Mouse (Mus musculus): Measurements from ENCODE around the gene Lcmt1. TPM values are rescaled to one million over a fixed set of nuclear protein-coding genes. Genes with fewer than 3 reads are reported as not detected.

The Lcmt1 gene
- polyA plus RNA-seq, 1 experiment, result 23.0 TPM

DNA sequence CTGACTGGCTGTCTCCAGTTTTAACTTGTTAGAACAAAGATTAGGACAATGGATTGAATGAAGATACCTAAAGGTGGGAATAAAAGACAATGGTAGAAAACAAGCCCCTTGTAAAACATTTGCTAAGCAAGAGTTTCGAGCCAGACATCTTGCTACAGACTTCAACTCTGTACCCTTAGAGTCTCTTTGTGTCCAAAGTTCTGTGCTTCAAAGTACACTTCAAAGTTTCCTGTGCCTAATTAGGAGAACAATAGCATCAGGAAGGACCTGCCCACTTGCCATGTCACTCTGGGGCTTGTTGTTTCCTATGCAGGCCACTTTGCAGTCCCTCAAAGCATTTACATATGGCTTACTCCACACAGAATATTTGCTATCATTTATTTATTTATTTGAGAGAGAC is 33.3 kb upstream of the Lcmt1 start:
- WGBS, result 59% methylated on average over 1 of the region's 1 CpGs
- TF ChIP-seq CTCF (IDR thresholded peaks at IDR 0.05; ENCODE audit: control insufficient read depth, insufficient read depth, low read length) (no peak), POLR2A (IDR thresholded peaks at IDR 0.05; ENCODE audit: borderline replicate concordance, control insufficient read depth, low read depth, low read length) (no peak)
- H3K27ac ChIP-seq (ENCODE audit: control insufficient read depth, insufficient read depth, low read depth, low read length, poor library complexity), result no peak overlapping the region
- H3K4me3 ChIP-seq (replicated peaks; ENCODE audit: control insufficient read depth, low read depth, low read length), result no peak overlapping the region
- H3K4me1 ChIP-seq (ENCODE audit: control insufficient read depth, insufficient read depth, low read length), result peaks cover under 1% of the 10 kb centered on the region; the same call in 1 of the 2 replicates

GRCm38 (mm10) chr7:123338351-123338750 is 31.2 kb upstream of the Lcmt1 start:
- no peak for TF ChIP-seq CTCF (IDR thresholded peaks at IDR 0.05; ENCODE audit: control insufficient read depth, insufficient read depth, low read length)
- no peak for TF ChIP-seq POLR2A (IDR thresholded peaks at IDR 0.05; ENCODE audit: borderline replicate concordance, control insufficient read depth, low read depth, low read length)
- Histone ChIP-seq H3K4me3 (replicated peaks; ENCODE audit: control insufficient read depth, low read depth, low read length) (no peak overlapping the region), H3K4me1 (ENCODE audit: control insufficient read depth, insufficient read depth, low read length) (no peaks in the 10 kb centered on the region; the same call in 1 of the 2 replicates), H3K27ac (ENCODE audit: control insufficient read depth, insufficient read depth, low read depth, low read length, poor library complexity) (no peak overlapping the region)
- WGBS, result 80% methylated on average over 8 of the region's 8 CpGs

DNA sequence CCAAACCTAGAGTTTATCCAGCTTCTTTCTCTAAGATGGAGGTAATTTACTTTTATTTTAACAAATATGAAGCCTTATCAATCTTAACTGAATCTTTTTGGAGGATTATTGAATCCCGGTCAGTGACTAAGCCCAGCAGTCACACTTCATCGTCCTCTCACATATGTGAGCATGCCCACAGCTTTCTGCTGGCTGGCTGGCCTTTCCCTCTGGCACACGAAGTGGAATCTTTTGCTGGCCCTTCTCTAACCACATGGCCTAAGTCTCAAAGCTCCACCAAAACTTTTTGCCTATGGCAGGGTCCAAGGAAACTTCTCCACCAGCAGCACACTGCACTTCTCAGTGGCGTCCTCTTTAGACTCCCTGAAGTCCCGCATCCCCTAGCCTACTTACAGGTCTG is 27.7 kb upstream of the Lcmt1 start:
- TF ChIP-seq CTCF (IDR thresholded peaks at IDR 0.05; ENCODE audit: control insufficient read depth, insufficient read depth, low read length), result no peak
- no peak for TF ChIP-seq POLR2A (IDR thresholded peaks at IDR 0.05; ENCODE audit: borderline replicate concordance, control insufficient read depth, low read depth, low read length)
- Histone ChIP-seq H3K4me3 (replicated peaks; ENCODE audit: control insufficient read depth, low read depth, low read length) (no peak overlapping the region), H3K4me1 (ENCODE audit: control insufficient read depth, insufficient read depth, low read length) (no peaks in the 10 kb centered on the region; the same call in 1 of the 2 replicates), H3K27ac (ENCODE audit: control insufficient read depth, insufficient read depth, low read depth, low read length, poor library complexity) (no peak overlapping the region)
- 80% methylated on average over 5 of the region's 5 CpGs for WGBS

GRCm38 (mm10) chr7:123344079-123344780 is 25.4 kb upstream of the Lcmt1 start:
- Histone ChIP-seq H3K4me3 (replicated peaks; ENCODE audit: control insufficient read depth, low read depth, low read length) (no peak overlapping the region), H3K27ac (ENCODE audit: control insufficient read depth, insufficient read depth, low read depth, low read length, poor library complexity) (no peak overlapping the region), H3K4me1 (ENCODE audit: control insufficient read depth, insufficient read depth, low read length) (no peaks in the 10 kb centered on the region; the same call in none of the 2 replicates)
- TF ChIP-seq POLR2A (IDR thresholded peaks at IDR 0.05; ENCODE audit: borderline replicate concordance, control insufficient read depth, low read depth, low read length), result no peak
- TF ChIP-seq CTCF (IDR thresholded peaks at IDR 0.05; ENCODE audit: control insufficient read depth, insufficient read depth, low read length), result no peak
- WGBS, result 84% methylated on average over 5 of the region's 5 CpGs

- TF ChIP-seq CTCF (IDR thresholded peaks at IDR 0.05; ENCODE audit: control insufficient read depth, insufficient read depth, low read length), result no peak
- no peak for TF ChIP-seq POLR2A (IDR thresholded peaks at IDR 0.05; ENCODE audit: borderline replicate concordance, control insufficient read depth, low read depth, low read length)
- H3K4me1 ChIP-seq (ENCODE audit: control insufficient read depth, insufficient read depth, low read length), result no peaks in the 10 kb centered on the region; the same call in none of the 2 replicates
- WGBS, result 83% methylated on average over 3 of the region's 3 CpGs
- no peak overlapping the region for H3K27ac ChIP-seq (ENCODE audit: control insufficient read depth, insufficient read depth, low read depth, low read length, poor library complexity)
- no peak overlapping the region for H3K4me3 ChIP-seq (replicated peaks; ENCODE audit: control insufficient read depth, low read depth, low read length)
Observed at GRCm38 (mm10) chr7:123345041-123345544, 24.5 kb upstream of the Lcmt1 start.

GRCm38 (mm10) chr7:123346631-123347290 is 22.8 kb upstream of the Lcmt1 start:
- H3K4me3 ChIP-seq (replicated peaks; ENCODE audit: control insufficient read depth, low read depth, low read length), result no peak overlapping the region
- peaks cover 2% of the 10 kb centered on the region for H3K4me1 ChIP-seq (ENCODE audit: control insufficient read depth, insufficient read depth, low read length)
- no peak overlapping the region for H3K27ac ChIP-seq (ENCODE audit: control insufficient read depth, insufficient read depth, low read depth, low read length, poor library complexity)
- WGBS, result 79% methylated on average over 7 of the region's 7 CpGs
- TF ChIP-seq POLR2A (IDR thresholded peaks at IDR 0.05; ENCODE audit: borderline replicate concordance, control insufficient read depth, low read depth, low read length) (no peak), CTCF (IDR thresholded peaks at IDR 0.05; ENCODE audit: control insufficient read depth, insufficient read depth, low read length) (no peak)

DNA sequence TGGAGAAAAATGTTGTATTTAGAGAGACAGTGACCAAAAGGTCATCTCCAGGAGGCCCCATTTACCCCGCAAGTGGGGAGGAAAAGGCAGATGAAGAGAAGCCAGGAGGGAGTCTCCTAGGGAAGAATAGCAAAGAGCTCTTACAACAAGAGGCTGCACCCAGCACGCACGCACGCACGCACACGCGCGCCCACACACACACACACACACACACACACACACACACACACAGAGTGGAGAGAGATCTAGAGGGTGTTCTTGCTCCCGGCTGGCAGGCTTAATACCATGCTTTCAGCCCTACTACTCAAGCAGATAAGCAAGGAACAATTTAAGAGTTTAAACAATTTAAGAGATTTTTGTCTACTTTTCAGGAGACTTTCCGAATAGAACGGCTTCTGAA is 19.8 kb upstream of the Lcmt1 start:
- no peak for TF ChIP-seq CTCF (IDR thresholded peaks at IDR 0.05; ENCODE audit: control insufficient read depth, insufficient read depth, low read length)
- TF ChIP-seq POLR2A (IDR thresholded peaks at IDR 0.05; ENCODE audit: borderline replicate concordance, control insufficient read depth, low read depth, low read length), result no peak
- H3K4me1 ChIP-seq (ENCODE audit: control insufficient read depth, insufficient read depth, low read length), result peaks cover 8% of the 10 kb centered on the region
- no peak overlapping the region for H3K4me3 ChIP-seq (replicated peaks; ENCODE audit: control insufficient read depth, low read depth, low read length)
- H3K27ac ChIP-seq (ENCODE audit: control insufficient read depth, insufficient read depth, low read depth, low read length, poor library complexity), result no peak overlapping the region
- 90% methylated on average over 11 of the region's 11 CpGs for WGBS

- TF ChIP-seq POLR2A (IDR thresholded peaks at IDR 0.05; ENCODE audit: borderline replicate concordance, control insufficient read depth, low read depth, low read length) (no peak), CTCF (IDR thresholded peaks at IDR 0.05; ENCODE audit: control insufficient read depth, insufficient read depth, low read length) (no peak)
- Histone ChIP-seq H3K4me1 (ENCODE audit: control insufficient read depth, insufficient read depth, low read length) (peaks cover 8% of the 10 kb centered on the region), H3K27ac (ENCODE audit: control insufficient read depth, insufficient read depth, low read depth, low read length, poor library complexity) (no peak overlapping the region), H3K4me3 (replicated peaks; ENCODE audit: control insufficient read depth, low read depth, low read length) (no peak overlapping the region)
- whole genome bisulfite sequencing, result 65% methylated on average over 2 of the region's 2 CpGs
Observed at GRCm38 (mm10) chr7:123350243-123350642, 19.3 kb upstream of the Lcmt1 start.
